Mouse (Mus musculus): ENCODE measurements at regions not wholly inside any gene's neighbourhood (a gene's known extent, or its start where the extent isn't known, plus 50 kb on each side); places are given as distances from the start of the nearest gene placed in this dataset.
A peak's percentile ranks its signal among the peaks of the same experiment; 100 is the strongest.

- WGBS, result 80% methylated on average over 1 of the region's 1 CpGs
Observed at GRCm38 (mm10) chr11:112278566-112278965, 503.5 kb upstream of the Sox9 start.

GRCm38 (mm10) chr11:112282911-112283310 is 499.1 kb upstream of the Sox9 start:
- no peak overlapping the region for H3K4me3 ChIP-seq (ENCODE audit: low read depth, low read length)
- no peaks in the 10 kb centered on the region for H3K4me1 ChIP-seq (ENCODE audit: control insufficient read depth, insufficient read depth, low read length)
- no peak overlapping the region for H3K4me2 ChIP-seq (ENCODE audit: low read depth, low read length)
- WGBS, result 34% methylated on average over 7 of the region's 7 CpGs
- no peak overlapping the region for H3K9ac ChIP-seq (ENCODE audit: low read depth, low read length)
- no peaks in the 10 kb centered on the region for H3K36me3 ChIP-seq (ENCODE audit: control insufficient read depth, insufficient read depth, low read length)
- H3K9me3 ChIP-seq (ENCODE audit: control insufficient read depth, low read length), result no peaks in the 10 kb centered on the region
- ATAC-seq (ENCODE audit: low read depth) (no peak), DNase-seq (ENCODE audit: low spot score) (no peak)
- no peak overlapping the region for H3K27ac ChIP-seq (replicated peaks; ENCODE audit: low read depth, low read length)
- 0 out of 2 replicates have a peak, but pooled peaks cover 4% of the 10 kb centered on the region for H3K27me3 ChIP-seq (replicated peaks; ENCODE audit: control insufficient read depth, insufficient read depth, low read length)

More at GRCm38 (mm10) chr11:112278566-112278965, 503.5 kb upstream of the Sox9 start:
- Histone ChIP-seq H3K4me2 (ENCODE audit: low read depth, low read length) (no peak overlapping the region), H3K4me1 (ENCODE audit: control insufficient read depth, insufficient read depth, low read length) (no peaks in the 10 kb centered on the region), H3K27me3 (replicated peaks; ENCODE audit: control insufficient read depth, insufficient read depth, low read length) (0 out of 2 replicates have a peak, but pooled peaks cover 4% of the 10 kb centered on the region), H3K9ac (ENCODE audit: low read depth, low read length) (no peak overlapping the region), H3K36me3 (ENCODE audit: control insufficient read depth, insufficient read depth, low read length) (no peaks in the 10 kb centered on the region), H3K9me3 (ENCODE audit: control insufficient read depth, low read length) (no peaks in the 10 kb centered on the region), H3K4me3 (ENCODE audit: low read depth, low read length) (no peak overlapping the region), H3K27ac (replicated peaks; ENCODE audit: low read depth, low read length) (no peak overlapping the region)
- ATAC-seq (ENCODE audit: low read depth), result no peak
- no peak for DNase-seq (ENCODE audit: low spot score)

DNA sequence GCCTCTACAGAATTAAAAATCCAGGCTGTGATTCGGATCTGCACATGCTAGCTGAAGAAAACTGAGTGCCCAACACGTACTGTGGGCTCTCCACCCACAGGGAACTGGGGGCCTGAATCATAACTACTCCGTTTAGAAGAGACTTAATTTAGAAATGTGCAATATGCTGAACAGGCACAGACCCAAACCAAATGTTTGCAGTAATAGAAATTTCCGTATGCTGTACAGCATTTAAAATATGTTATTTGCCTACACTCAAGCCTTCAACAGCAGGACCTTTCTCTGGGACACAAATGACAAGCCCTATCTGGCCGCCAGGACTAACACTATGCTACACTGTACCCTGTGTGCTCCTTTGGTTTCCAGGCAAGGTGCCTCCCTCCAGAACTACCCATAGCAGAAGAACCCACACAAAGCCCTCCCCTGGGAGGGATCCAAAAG is 483.1 kb upstream of the Sox9 start:
- H3K36me3 ChIP-seq (ENCODE audit: control insufficient read depth, insufficient read depth, low read length), result no peaks in the 10 kb centered on the region
- H3K4me2 ChIP-seq (ENCODE audit: low read depth, low read length), result no peak overlapping the region
- H3K27ac ChIP-seq (replicated peaks; ENCODE audit: low read depth, low read length), result no peak overlapping the region; the same call in 1 of the 2 replicates
- ATAC-seq (ENCODE audit: low read depth) (0 out of 2 replicates have a peak, but pooled peaks have one; percentile 33), DNase-seq (ENCODE audit: low spot score) (peak; percentile 52)
- no peak overlapping the region for H3K4me3 ChIP-seq (ENCODE audit: low read depth, low read length)
- no peaks in the 10 kb centered on the region; the same call in 1 of the 2 replicates for H3K27me3 ChIP-seq (replicated peaks; ENCODE audit: control insufficient read depth, insufficient read depth, low read length)
- 0 out of 2 replicates have a peak, but pooled peaks cover under 1% of the 10 kb centered on the region for H3K4me1 ChIP-seq (ENCODE audit: control insufficient read depth, insufficient read depth, low read length)
- 56% methylated on average over 5 of the region's 5 CpGs for WGBS
- no peaks in the 10 kb centered on the region for H3K9me3 ChIP-seq (ENCODE audit: control insufficient read depth, low read length)
- H3K9ac ChIP-seq (ENCODE audit: low read depth, low read length), result no peak overlapping the region

GRCm38 (mm10) chr11:112303091-112303490 is 478.9 kb upstream of the Sox9 start:
- WGBS, result 80% methylated on average over 2 of the region's 2 CpGs
- Histone ChIP-seq H3K4me3 (ENCODE audit: low read depth, low read length) (no peak overlapping the region), H3K9me3 (ENCODE audit: control insufficient read depth, low read length) (no peaks in the 10 kb centered on the region), H3K27me3 (replicated peaks; ENCODE audit: control insufficient read depth, insufficient read depth, low read length) (peaks cover 5% of the 10 kb centered on the region; the same call in 1 of the 2 replicates), H3K36me3 (ENCODE audit: control insufficient read depth, insufficient read depth, low read length) (no peaks in the 10 kb centered on the region), H3K27ac (replicated peaks; ENCODE audit: low read depth, low read length) (no peak overlapping the region), H3K4me1 (ENCODE audit: control insufficient read depth, insufficient read depth, low read length) (0 out of 2 replicates have a peak, but pooled peaks cover 7% of the 10 kb centered on the region), H3K4me2 (ENCODE audit: low read depth, low read length) (no peak overlapping the region), H3K9ac (ENCODE audit: low read depth, low read length) (no peak overlapping the region)
- ATAC-seq (ENCODE audit: low read depth), result no peak
- no peak for DNase-seq (ENCODE audit: low spot score)

DNA sequence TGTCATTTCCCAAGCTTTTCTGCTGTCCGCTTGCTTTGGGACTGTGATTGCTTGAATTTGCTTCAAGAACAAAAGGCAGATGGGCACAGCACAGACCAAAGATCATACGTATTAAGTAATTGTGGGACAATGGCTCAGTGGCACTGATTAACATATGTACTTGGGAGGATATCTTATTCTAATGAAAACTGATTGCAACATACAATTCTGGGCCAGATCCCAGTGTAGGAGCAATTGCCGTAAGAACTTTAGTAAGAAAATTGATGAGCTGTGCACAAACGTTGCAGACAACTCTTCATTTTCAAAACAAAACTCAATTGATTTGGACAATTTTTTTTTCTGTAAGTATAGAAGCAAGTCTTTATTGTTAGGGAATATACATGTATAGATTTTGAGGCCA is 456.2 kb upstream of the Sox9 start:
- Histone ChIP-seq H3K9ac (ENCODE audit: low read depth, low read length) (no peak overlapping the region), H3K36me3 (ENCODE audit: control insufficient read depth, insufficient read depth, low read length) (no peaks in the 10 kb centered on the region), H3K9me3 (ENCODE audit: control insufficient read depth, low read length) (no peaks in the 10 kb centered on the region), H3K27me3 (replicated peaks; ENCODE audit: control insufficient read depth, insufficient read depth, low read length) (no peaks in the 10 kb centered on the region), H3K27ac (replicated peaks; ENCODE audit: low read depth, low read length) (no peak overlapping the region), H3K4me1 (ENCODE audit: control insufficient read depth, insufficient read depth, low read length) (no peaks in the 10 kb centered on the region), H3K4me3 (ENCODE audit: low read depth, low read length) (no peak overlapping the region), H3K4me2 (ENCODE audit: low read depth, low read length) (no peak overlapping the region)
- ATAC-seq (ENCODE audit: low read depth) (no peak), DNase-seq (ENCODE audit: low spot score) (no peak)
- WGBS, result 86% methylated on average over 4 of the region's 4 CpGs

GRCm38 (mm10) chr11:112327606-112328005 is 454.4 kb upstream of the Sox9 start:
- no peak overlapping the region for H3K4me3 ChIP-seq (ENCODE audit: low read depth, low read length)
- 49% methylated on average over 4 of the region's 4 CpGs for WGBS
- no peak overlapping the region for H3K4me2 ChIP-seq (ENCODE audit: low read depth, low read length)
- H3K4me1 ChIP-seq (ENCODE audit: control insufficient read depth, insufficient read depth, low read length), result no peaks in the 10 kb centered on the region
- no peak overlapping the region for H3K27ac ChIP-seq (replicated peaks; ENCODE audit: low read depth, low read length)
- no peaks in the 10 kb centered on the region for H3K9me3 ChIP-seq (ENCODE audit: control insufficient read depth, low read length)
- peak; percentile 23 for DNase-seq (ENCODE audit: low spot score)
- ATAC-seq (ENCODE audit: low read depth), result no peak
- no peaks in the 10 kb centered on the region for H3K36me3 ChIP-seq (ENCODE audit: control insufficient read depth, insufficient read depth, low read length)
- H3K9ac ChIP-seq (ENCODE audit: low read depth, low read length), result no peak overlapping the region
- H3K27me3 ChIP-seq (replicated peaks; ENCODE audit: control insufficient read depth, insufficient read depth, low read length), result no peaks in the 10 kb centered on the region

GRCm38 (mm10) chr11:112345133-112345532 is 436.9 kb upstream of the Sox9 start:
- no peak overlapping the region for H3K27ac ChIP-seq (replicated peaks; ENCODE audit: low read depth, low read length)
- H3K9ac ChIP-seq (ENCODE audit: low read depth, low read length), result no peak overlapping the region
- no peaks in the 10 kb centered on the region for H3K36me3 ChIP-seq (ENCODE audit: control insufficient read depth, insufficient read depth, low read length)
- H3K4me2 ChIP-seq (ENCODE audit: low read depth, low read length), result no peak overlapping the region
- WGBS, result 36% methylated on average over 6 of the region's 6 CpGs
- H3K4me1 ChIP-seq (ENCODE audit: control insufficient read depth, insufficient read depth, low read length), result no peaks in the 10 kb centered on the region
- H3K27me3 ChIP-seq (replicated peaks; ENCODE audit: control insufficient read depth, insufficient read depth, low read length), result no peaks in the 10 kb centered on the region
- no peak for ATAC-seq (ENCODE audit: low read depth)
- H3K4me3 ChIP-seq (ENCODE audit: low read depth, low read length), result no peak overlapping the region
- H3K9me3 ChIP-seq (ENCODE audit: control insufficient read depth, low read length), result no peaks in the 10 kb centered on the region
- DNase-seq (ENCODE audit: low spot score), result no peak

- Histone ChIP-seq H3K4me2 (ENCODE audit: low read depth, low read length) (no peak overlapping the region), H3K4me1 (ENCODE audit: control insufficient read depth, insufficient read depth, low read length) (no peaks in the 10 kb centered on the region), H3K27me3 (replicated peaks; ENCODE audit: control insufficient read depth, insufficient read depth, low read length) (no peaks in the 10 kb centered on the region), H3K9ac (ENCODE audit: low read depth, low read length) (no peak overlapping the region), H3K36me3 (ENCODE audit: control insufficient read depth, insufficient read depth, low read length) (no peaks in the 10 kb centered on the region), H3K9me3 (ENCODE audit: control insufficient read depth, low read length) (no peaks in the 10 kb centered on the region), H3K27ac (replicated peaks; ENCODE audit: low read depth, low read length) (no peak overlapping the region), H3K4me3 (ENCODE audit: low read depth, low read length) (no peak overlapping the region)
- ATAC-seq (ENCODE audit: low read depth) (no peak), DNase-seq (ENCODE audit: low spot score) (peak; percentile 25)
- 20% methylated on average over 3 of the region's 3 CpGs for WGBS
Observed at GRCm38 (mm10) chr11:112345586-112345985, 436.4 kb upstream of the Sox9 start.

- Histone ChIP-seq H3K4me1 (ENCODE audit: control insufficient read depth, insufficient read depth, low read length) (no peaks in the 10 kb centered on the region), H3K4me2 (ENCODE audit: low read depth, low read length) (no peak overlapping the region), H3K9me3 (ENCODE audit: control insufficient read depth, low read length) (no peaks in the 10 kb centered on the region), H3K27ac (replicated peaks; ENCODE audit: low read depth, low read length) (no peak overlapping the region), H3K9ac (ENCODE audit: low read depth, low read length) (no peak overlapping the region), H3K27me3 (replicated peaks; ENCODE audit: control insufficient read depth, insufficient read depth, low read length) (no peaks in the 10 kb centered on the region), H3K4me3 (ENCODE audit: low read depth, low read length) (no peak overlapping the region), H3K36me3 (ENCODE audit: control insufficient read depth, insufficient read depth, low read length) (no peaks in the 10 kb centered on the region)
- WGBS, result 83% methylated on average over 3 of the region's 3 CpGs
- ATAC-seq (ENCODE audit: low read depth) (no peak), DNase-seq (ENCODE audit: low spot score) (no peak)
Observed at GRCm38 (mm10) chr11:112346089-112346488, 435.9 kb upstream of the Sox9 start.
